Mouse (Mus musculus) heart, postnatal 36 days (tissue): ENCODE data around the gene Tbl1x. TPM values are rescaled to one million over a fixed set of nuclear protein-coding genes. Genes with fewer than 3 reads are reported as not detected.
"Not testable (repeated sequence)": the region's sequence is repeated elsewhere in the genome, so short reads cannot be mapped to it uniquely, and the experiment has no call there.

Experiments
- DNase-seq, 2 experiments: peaks; one replicate each; pipeline ENCODE4 v3.0.0; 2021 to 2022
- intact Hi-C: fragments of 180-260 bp; cut with DNase I; formaldehyde crosslinking; loops from one replicate; pipeline ENCODE4 v1.15.1; 2025
- total RNA-seq, 2 experiments: library from RNA; stranded (reverse); gene quantifications; 2 replicates each; pipeline ENCODE4 v1.2.3; 2021

Tbl1x gene
- total RNA-seq, 2 experiments from 2014 or later: 27.9 to 32.0 TPM

DNA sequence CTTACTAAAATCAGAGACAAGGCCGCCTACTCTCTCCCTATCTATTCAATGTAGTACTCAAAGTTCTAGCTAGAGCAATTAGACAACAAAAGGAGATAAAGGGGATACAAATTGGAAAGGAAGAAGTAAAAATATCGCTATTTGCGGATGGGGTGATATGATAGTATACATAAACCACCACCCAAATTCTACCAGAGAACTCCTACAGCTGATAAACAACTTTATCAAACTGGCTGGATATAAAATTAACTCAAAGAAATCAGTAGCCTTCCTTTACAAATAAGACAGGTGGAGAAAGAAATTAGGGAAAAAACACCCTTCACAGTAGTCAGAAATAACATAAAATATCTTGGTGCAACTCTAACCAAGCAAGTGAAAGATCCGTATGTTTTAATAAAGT is 29.0 kb downstream of the Tbl1x start:
- DNase-seq, intact Hi-C loops: not testable (repeated sequence)

DNA sequence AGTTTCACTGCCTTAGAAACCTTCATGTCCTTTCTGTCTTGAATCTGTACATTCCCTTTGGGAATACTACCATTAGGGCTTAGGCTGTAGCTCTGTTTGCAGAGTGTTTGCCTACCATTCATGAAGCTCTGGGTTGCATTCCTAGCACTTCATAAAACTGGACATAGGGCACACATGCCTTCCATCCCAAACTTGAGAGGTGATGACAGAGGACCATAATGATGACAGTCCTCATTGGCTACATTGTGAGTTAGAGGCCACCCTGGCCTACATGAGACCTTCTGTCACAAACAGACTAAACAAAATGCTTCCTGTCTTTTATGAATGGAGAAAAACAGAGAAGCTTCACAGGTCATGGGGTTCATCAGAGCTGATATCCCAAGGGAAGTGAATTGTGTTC is 33.2 kb downstream of the Tbl1x start:
- intact Hi-C loops: no loop called here
- DNase-seq: no peak

DNA sequence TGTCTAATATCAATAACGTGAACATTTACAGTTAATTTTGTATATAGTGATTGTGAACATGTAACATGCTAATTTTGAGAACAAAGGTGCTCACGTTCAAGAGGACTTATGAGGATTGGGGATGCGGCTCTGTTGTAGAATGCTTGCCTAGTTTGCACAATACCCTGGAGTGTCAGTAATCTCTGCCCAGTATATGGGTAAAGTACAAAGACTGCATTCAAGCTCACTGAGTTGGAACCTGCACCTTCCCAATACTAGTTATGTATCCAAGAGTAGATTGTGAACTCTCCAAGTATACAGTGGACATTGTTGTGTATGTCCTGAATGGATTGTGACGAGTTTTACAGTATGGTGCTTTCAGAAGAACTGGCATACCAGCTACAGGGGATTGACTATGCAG is 33.7 kb downstream of the Tbl1x start:
- intact Hi-C loops: no loop called here
- no peak for DNase-seq

- no peak for DNase-seq
- intact Hi-C loops: loop anchor here (2.0 to 5.0 kb wide), 2 partner anchors 33 to 89 kb away; partner anchors contain the start of gene Tbl1x
Observed at GRCm38 (mm10) chrX:77545362-77546078, 34.7 kb downstream of the Tbl1x start.

- intact Hi-C loops: loop anchor here (2.0 to 5.0 kb wide), 2 partner anchors 34 to 88 kb away; partner anchors contain the start of gene Tbl1x
- DNase-seq: peak in 1 of 2 experiments; percentile 11
Observed at GRCm38 (mm10) chrX:77546448-77546847, 35.6 kb downstream of the Tbl1x start.

GRCm38 (mm10) chrX:77548951-77549350 is 38.1 kb downstream of the Tbl1x start:
- intact Hi-C loops: loop anchor here (5.0 kb wide), 1 partner anchor 37 kb away; the partner anchor contains the start of gene Tbl1x

DNA sequence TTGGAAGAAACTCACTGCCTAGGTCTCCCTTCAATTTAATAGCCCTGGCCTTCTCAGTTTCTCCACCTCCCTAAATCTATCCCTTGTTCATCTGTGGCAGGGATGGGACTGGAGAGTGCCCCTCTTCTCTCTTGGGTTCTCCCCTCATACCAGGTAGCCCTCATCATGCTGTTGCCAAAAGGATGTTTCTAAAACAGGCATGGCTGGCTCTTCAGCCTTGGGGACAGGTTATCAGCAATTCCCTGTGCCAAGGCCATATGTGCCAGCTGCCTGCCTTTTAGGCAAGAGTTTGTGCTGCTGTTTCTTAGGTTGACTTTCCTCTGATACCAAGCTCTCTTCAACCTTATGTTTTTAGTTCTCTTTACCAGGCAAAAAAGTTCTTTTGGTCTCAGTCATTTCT is 39.6 kb downstream of the Tbl1x start:
- intact Hi-C loops: no loop called here
- peak in 1 of 2 experiments; percentile 19 for DNase-seq

More at GRCm38 (mm10) chrX:77548951-77549350, 38.1 kb downstream of the Tbl1x start:
- DNase-seq: peak; percentile 18 to 41

- no peak for DNase-seq
- intact Hi-C loops: no loop called here
Observed at GRCm38 (mm10) chrX:77551306-77551705, 40.5 kb downstream of the Tbl1x start.

DNA sequence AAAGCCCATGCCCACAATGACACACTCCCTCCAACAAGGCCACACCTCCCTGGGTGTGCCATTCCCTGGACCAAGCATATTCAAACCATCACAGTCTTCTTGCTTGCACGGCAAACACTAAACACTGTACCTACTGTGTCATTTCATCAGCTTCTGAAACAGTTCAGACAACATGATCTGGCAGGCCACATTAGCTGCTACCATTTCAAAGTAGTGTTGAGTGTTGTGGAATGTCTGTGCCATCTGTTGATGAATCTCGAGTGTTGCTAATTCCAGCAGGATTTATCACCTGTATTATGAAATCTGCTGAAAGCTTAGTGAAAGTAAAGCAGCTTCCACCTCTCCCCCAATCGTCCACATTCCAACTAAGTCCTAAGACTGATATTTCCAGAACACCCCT is 41.3 kb downstream of the Tbl1x start:
- intact Hi-C loops: no loop called here
- DNase-seq: no peak

DNA sequence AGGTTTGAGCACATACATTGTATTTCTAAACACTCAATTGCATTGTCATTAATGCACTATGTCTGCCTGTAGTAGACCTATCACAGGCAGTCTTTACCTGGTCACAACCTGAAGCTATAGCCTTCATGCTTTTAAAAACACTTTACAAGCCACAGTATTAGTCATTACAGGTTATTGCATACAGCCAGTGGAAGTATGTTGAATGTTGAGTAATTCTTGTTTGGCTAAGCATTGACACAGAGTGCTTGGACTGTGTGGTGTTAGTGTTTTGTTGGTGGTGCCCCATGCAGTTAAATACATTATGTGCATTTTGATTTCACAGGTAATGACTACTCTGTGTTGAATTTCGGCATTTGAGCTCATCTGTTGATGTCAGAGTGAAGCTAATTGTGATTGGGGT is 45.2 kb downstream of the Tbl1x start:
- no peak for DNase-seq
- intact Hi-C loops: no loop called here

GRCm38 (mm10) chrX:77559199-77559881 is 48.5 kb downstream of the Tbl1x start:
- intact Hi-C loops: no loop called here

DNA sequence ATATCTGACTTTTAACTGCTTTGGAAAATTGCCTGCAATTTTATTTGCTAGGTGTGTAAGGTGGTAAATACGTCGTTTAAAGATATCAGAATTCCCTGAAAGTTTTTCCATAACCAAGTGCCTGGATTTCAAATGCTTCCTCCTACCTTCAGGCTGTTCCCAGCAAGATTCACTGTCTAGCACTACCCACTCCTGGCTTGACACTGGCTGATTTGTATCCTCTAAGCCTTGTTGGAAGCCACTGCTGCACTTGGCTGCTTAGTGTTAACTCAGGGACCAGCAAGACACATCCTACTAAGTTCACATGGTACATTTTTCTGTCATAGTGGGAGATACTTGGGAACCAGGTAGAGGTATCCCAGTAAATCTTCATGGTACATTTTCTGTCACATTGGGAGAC is 52.8 kb downstream of the Tbl1x start:
- intact Hi-C loops: no loop called here
- DNase-seq: no peak

More at GRCm38 (mm10) chrX:77559199-77559881, 48.5 kb downstream of the Tbl1x start:
- peak; percentile 35 to 44 for DNase-seq

DNA sequence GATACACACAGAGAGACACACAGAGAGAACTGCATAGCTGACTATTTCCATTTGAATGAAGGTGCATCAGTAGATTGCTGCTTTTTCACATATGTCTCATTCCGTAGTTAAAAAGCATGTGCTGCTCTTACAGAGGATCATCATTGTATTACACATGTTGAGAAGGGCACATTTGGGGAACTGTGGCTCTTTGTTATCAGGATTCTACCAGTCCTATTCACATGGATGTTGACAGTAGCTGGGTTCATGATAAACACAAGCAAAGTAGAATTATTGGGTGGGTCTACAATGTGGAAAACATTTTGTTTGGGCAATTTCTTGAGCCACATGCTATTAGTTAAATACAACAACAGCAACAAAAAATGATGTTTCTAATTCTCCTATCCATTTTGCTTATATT is 55.9 kb downstream of the Tbl1x start:
- intact Hi-C loops: no loop called here

DNA sequence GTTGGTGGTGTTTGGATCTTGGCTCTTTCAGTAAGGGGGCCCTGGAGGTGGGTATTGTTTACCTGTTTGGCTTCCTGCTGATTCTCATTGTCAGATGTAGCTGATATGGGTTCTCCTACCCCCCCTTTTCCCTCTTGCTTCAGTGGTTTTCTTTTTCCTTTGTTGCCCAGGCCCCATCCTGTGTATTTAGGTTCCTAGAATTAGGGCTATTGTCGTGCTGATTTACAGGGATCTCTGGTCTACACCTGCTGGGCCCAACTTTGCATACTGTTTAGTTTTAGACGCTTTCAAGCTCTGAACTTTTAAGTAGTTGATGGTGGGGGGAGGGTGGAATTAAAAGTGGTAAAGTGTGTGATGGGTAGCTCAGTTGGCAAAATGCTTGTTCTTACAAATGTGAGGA is 57.2 kb downstream of the Tbl1x start:
- DNase-seq: no peak
- intact Hi-C loops: no loop called here

More for the DNA sequence above, 55.9 kb downstream of the Tbl1x start:
- DNase-seq: no peak

- DNase-seq: no peak
- intact Hi-C loops: no loop called here
Observed at GRCm38 (mm10) chrX:77573743-77574142, 62.9 kb downstream of the Tbl1x start.

- intact Hi-C loops: no loop called here
- no peak for DNase-seq
Observed at GRCm38 (mm10) chrX:77577108-77577507, 66.3 kb downstream of the Tbl1x start.

DNA sequence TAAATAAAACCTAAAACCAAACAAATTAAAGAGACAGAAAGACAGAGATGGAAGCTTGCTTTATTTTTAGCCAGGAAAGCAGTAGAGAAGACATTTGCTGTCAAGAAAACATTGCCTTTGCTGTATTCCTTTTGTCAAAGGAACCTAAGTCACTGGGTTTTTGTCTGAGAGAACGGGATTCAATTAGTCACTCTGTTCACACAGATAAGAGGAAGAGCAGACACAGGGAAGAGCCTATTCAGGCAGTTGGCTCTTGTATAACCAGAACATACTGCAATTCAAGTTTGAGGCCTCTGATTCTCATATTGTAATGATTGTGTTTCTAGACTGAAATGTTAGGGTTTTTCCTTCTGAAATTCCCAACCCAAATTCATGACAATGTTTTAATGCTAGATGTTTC is 67.4 kb downstream of the Tbl1x start:
- intact Hi-C loops: loop anchor here (2.0 kb wide), 1 partner anchor 67 kb away; the partner anchor contains the start of gene Tbl1x
- no peak for DNase-seq

DNA sequence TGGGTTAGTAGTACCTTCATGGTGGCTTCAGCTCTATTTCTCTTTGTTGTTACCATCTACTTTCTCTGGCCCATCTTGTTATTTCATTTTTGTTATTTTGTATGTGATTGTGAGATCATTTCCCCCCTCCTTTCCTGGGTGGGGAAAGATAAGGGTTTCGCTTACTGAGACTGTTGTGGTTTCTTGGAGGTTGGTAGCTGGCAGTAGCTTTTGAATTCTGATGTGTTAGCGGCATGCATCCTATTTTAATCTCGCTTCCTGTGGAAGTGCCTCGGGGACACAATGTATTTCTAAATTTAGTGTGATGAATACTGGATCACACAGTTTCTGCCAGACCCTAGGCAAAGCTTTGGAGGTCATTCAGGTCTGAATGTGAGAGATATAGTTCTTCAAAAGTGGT is 69.2 kb downstream of the Tbl1x start:
- peak; percentile 10 to 27 for DNase-seq
- intact Hi-C loops: loop anchor here (2.0 to 5.0 kb wide), 3 partner anchors 37 to 69 kb away; partner anchors contain the start of gene Tbl1x

DNA sequence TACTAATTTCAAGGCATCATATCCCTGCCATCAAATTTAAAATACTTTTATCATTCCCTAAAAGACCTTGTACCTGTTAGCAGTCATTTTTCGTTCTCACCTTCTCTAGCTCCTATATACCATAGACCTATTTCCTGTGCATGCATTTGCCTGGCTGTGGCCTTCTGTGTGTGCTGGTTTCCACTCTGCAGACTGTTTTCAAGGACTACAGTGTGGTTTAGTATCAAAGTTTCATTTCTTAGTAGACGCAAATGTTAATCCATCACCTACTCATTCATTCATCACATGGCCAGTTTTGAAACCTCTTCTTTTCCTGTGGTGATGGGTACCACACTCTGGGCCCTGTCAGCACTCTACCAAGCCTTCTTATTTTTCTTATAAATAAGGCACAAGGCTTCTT is 75.2 kb downstream of the Tbl1x start:
- intact Hi-C loops: no loop called here
- no peak for DNase-seq

- DNase-seq: no peak
- intact Hi-C loops: no loop called here
Observed at GRCm38 (mm10) chrX:77594670-77595224, 83.9 kb downstream of the Tbl1x start.

GRCm38 (mm10) chrX:77597674-77598073 is 86.9 kb downstream of the Tbl1x start:
- DNase-seq: no peak

More at GRCm38 (mm10) chrX:77597674-77598073, 86.9 kb downstream of the Tbl1x start:
- intact Hi-C loops: no loop called here
